Mouse (Mus musculus) limb, embryonic 10.5 days (tissue): Measurements from ENCODE around the gene 9430097D07Rik. TPM values are rescaled to one million over a fixed set of nuclear protein-coding genes. Genes with fewer than 3 reads are reported as not detected.

ENCODE experiments used
- DNase-seq: peaks from one replicate; pipeline ENCODE4 v3.0.0-alpha.2; 2017; ENCODE audit warnings: low spot score
- H3K27ac ChIP-seq: fragments of 300-500 bp; sonication (generic); 2 replicates; pipeline ENCODE4 v1.5.1; 2016; ENCODE audit warnings: mild to moderate bottlenecking
- H3K27me3 ChIP-seq: fragments of 300-500 bp; sonication (generic); 2 replicates; pipeline ENCODE4 v1.6.1; 2016; ENCODE audit warnings: low read depth, mild to moderate bottlenecking; ENCODE audit not compliant: poor library complexity, severe bottlenecking
- H3K36me3 ChIP-seq: fragments of 300-500 bp; sonication (generic); 2 replicates; pipeline ENCODE4 v1.6.1; 2016; ENCODE audit warnings: mild to moderate bottlenecking, moderate library complexity
- H3K4me1 ChIP-seq: fragments of 300-500 bp; sonication (generic); 2 replicates; pipeline ENCODE4 v1.6.1; 2016
- H3K4me3 ChIP-seq: fragments of 300-500 bp; sonication (generic); 2 replicates; pipeline ENCODE4 v1.5.1; 2016; ENCODE audit warnings: mild to moderate bottlenecking, moderate library complexity
- H3K9me3 ChIP-seq: fragments of 300-500 bp; sonication (generic); replicated peaks from 2 replicates; pipeline ENCODE4 v1.6.1; 2016; ENCODE audit warnings: mild to moderate bottlenecking
- WGBS: fragments of 180-500 bp; shearing (Covaris S2); methylation state at CpG from one replicate; pipeline ENCODE4 v1.1.7; 2016; 5-methylcytosine and 5-hydroxymethylcytosine counted together
- polyA plus RNA-seq: library from polyadenylated mRNA; unstranded; fragments of >200 nt; fragmentation: Nextera tagmentation; extraction: Ambion mirVana; gene quantifications from 2 replicates; pipeline ENCODE4 v1.2.1, GENCODE M21; 2016

Gene 9430097D07Rik
- polyA plus RNA-seq, 1 experiment from 2014 or later, result 0.24 TPM

- no peak for DNase-seq
- peaks cover 21% of the 10 kb centered on the region for H3K36me3 ChIP-seq
- 84% methylated on average over 11 of the region's 11 CpGs for WGBS
- H3K9me3 ChIP-seq, result no peaks in the 10 kb centered on the region
- H3K4me3 ChIP-seq, result no peak overlapping the region
- no peaks in the 10 kb centered on the region for H3K27me3 ChIP-seq
- H3K27ac ChIP-seq, result no peak overlapping the region
- H3K4me1 ChIP-seq, result peaks cover 24% of the 10 kb centered on the region
Observed at GRCm38 (mm10) chr2:32589213-32589795, 13.8 kb upstream of the 9430097D07Rik start.

GRCm38 (mm10) chr2:32587731-32588321 is 12.3 kb upstream of the 9430097D07Rik start:
- H3K36me3 ChIP-seq, result peaks cover 15% of the 10 kb centered on the region
- no peak for DNase-seq
- H3K4me3 ChIP-seq, result peak overlapping the region; percentile 69
- WGBS, result 21% methylated on average over 9 of the region's 9 CpGs
- no peaks in the 10 kb centered on the region for H3K9me3 ChIP-seq
- H3K27me3 ChIP-seq, result peaks cover 5% of the 10 kb centered on the region; the same call in 1 of the 2 replicates
- peaks cover 30% of the 10 kb centered on the region for H3K4me1 ChIP-seq
- peak overlapping the region; percentile 89 for H3K27ac ChIP-seq

- peak; percentile 97 for DNase-seq
- H3K4me1 ChIP-seq, result peaks cover 30% of the 10 kb centered on the region
- H3K36me3 ChIP-seq, result peaks cover 15% of the 10 kb centered on the region
- peak within 1 kb of the TSS; percentile 89 for H3K27ac ChIP-seq
- H3K9me3 ChIP-seq, result no peaks in the 10 kb centered on the region
- peaks cover 13% of the 10 kb centered on the region; the same call in 1 of the 2 replicates for H3K27me3 ChIP-seq
- under 1% methylated on average over 38 of the region's 38 CpGs for WGBS
- peak within 1 kb of the TSS; percentile 69 for H3K4me3 ChIP-seq
Observed at GRCm38 (mm10) chr2:32586871-32587351, 11.4 kb upstream of the 9430097D07Rik start, which contains the start of gene St6galnac4. TSS of gene St6galnac4 (plus strand) at chr2:32587095.

DNA sequence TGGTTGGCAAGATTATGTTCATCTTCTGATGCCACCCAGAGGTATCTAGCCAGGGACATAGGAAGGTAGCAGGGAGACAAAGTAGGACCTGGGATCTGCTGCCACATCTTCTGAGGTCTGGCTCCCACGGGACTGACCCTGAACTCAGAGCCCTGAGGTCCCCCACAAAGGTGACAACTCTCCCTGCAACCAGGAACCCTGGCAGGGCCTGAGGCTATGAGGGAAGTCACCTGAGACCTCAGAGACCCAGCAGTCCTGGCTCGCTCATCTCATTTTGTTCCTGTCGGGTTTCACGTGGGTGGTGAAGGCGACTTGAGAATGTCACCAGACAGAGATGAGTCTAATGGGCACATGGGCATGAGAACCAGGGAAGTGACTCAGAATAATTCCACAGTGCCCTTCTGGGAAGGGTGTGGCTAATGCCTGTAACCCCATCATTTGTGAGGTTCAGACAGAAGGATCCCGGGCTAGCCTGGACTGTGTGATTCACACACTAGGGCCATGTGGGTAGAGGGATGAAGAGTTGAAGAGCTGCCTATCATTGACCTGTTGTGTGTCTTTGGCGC is 9.7 kb upstream of the 9430097D07Rik start:
- no peak for DNase-seq
- peaks cover 30% of the 10 kb centered on the region for H3K4me1 ChIP-seq
- H3K36me3 ChIP-seq, result peaks cover 10% of the 10 kb centered on the region
- no peak overlapping the region for H3K27ac ChIP-seq
- H3K4me3 ChIP-seq, result no peak overlapping the region
- peaks cover 26% of the 10 kb centered on the region for H3K27me3 ChIP-seq
- WGBS, result 85% methylated on average over 7 of the region's 7 CpGs
- H3K9me3 ChIP-seq, result no peaks in the 10 kb centered on the region

- 15% methylated on average over 37 of the region's 37 CpGs for WGBS
- H3K27me3 ChIP-seq, result peaks cover 47% of the 10 kb centered on the region
- peak overlapping the region; percentile 46 for H3K4me3 ChIP-seq
- H3K4me1 ChIP-seq, result peaks cover 29% of the 10 kb centered on the region
- DNase-seq, result peak; percentile 84
- peak overlapping the region; percentile 69 for H3K27ac ChIP-seq
- no peaks in the 10 kb centered on the region for H3K36me3 ChIP-seq
- no peaks in the 10 kb centered on the region for H3K9me3 ChIP-seq
Observed at GRCm38 (mm10) chr2:32582830-32583799, 7.6 kb upstream of the 9430097D07Rik start.

DNA sequence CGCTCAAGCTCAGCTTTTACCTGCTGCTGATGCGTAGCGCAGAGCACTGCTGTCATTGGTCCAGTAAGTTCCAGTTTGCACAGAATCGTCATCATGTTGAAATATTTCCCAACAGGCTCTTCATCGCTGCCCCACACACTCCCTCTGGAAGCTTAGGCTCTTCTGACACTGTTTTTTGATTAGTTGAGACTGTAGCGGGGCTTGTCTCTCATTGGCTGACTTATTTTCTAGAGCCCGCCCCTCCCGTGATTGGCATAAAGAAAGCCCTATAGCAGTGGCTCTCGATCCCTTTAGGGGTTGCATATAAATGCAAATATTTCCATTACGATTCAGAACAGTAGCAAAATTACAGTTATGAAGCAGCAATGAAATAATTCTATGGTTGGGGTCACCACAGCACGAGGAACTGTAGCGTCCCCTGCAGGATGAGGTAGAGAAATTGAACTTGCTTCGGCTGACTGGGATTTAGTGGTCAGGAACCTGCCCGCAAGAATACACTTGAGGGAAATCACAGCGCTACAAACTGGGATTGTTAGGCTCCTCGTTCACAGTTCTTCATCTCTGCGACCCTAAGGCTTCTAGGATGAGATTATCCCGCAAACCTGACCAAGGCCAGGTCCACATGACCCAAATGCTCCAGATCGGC is 6.1 kb upstream of the 9430097D07Rik start:
- peak; percentile 50 for DNase-seq
- WGBS, result 36% methylated on average over 19 of the region's 19 CpGs
- no peaks in the 10 kb centered on the region for H3K9me3 ChIP-seq

GRCm38 (mm10) chr2:32578146-32579046 is 2.9 kb upstream of the 9430097D07Rik start:
- no peak overlapping the region for H3K27ac ChIP-seq
- DNase-seq, result no peak
- 42% methylated on average over 25 of the region's 30 CpGs for WGBS
- H3K27me3 ChIP-seq, result peaks cover 72% of the 10 kb centered on the region
- no peaks in the 10 kb centered on the region for H3K9me3 ChIP-seq
- peaks cover 28% of the 10 kb centered on the region for H3K4me1 ChIP-seq
- 0 out of 2 replicates have a peak overlapping the region, but pooled peaks have one; percentile 11 for H3K4me3 ChIP-seq
- peaks cover 3% of the 10 kb centered on the region for H3K36me3 ChIP-seq

More for the DNA sequence above, 6.1 kb upstream of the 9430097D07Rik start:
- no peak overlapping the region for H3K27ac ChIP-seq
- peaks cover 14% of the 10 kb centered on the region for H3K4me1 ChIP-seq
- H3K27me3 ChIP-seq, result peaks cover 63% of the 10 kb centered on the region
- peak overlapping the region; percentile 33 for H3K4me3 ChIP-seq
- no peaks in the 10 kb centered on the region for H3K36me3 ChIP-seq

DNA sequence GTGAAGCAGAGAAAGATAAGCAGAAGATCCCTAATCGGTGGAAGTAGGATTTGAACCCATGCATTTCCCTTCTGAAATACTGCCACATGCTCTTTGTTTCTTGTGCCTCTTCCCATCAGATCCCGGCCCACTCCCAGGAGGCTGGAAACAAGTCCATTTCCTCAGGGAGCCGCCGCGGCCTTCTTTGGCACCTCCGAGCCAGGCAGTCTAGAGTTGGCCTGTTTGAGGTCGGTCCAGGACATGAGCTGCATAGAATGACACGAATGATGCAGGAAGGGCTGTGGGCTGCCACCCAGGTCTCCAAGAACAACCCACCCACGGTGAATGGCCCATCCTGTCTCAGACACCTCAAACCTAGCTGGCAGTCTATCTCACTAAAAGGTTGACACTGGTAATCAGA is 1.0 kb upstream of the 9430097D07Rik start:
- H3K27ac ChIP-seq, result no peak overlapping the region
- H3K4me1 ChIP-seq, result peaks cover 33% of the 10 kb centered on the region
- 0 out of 2 replicates have a peak overlapping the region, but pooled peaks have one; percentile 68 for H3K4me3 ChIP-seq
- no peaks in the 10 kb centered on the region for H3K9me3 ChIP-seq
- no peak for DNase-seq
- 91% methylated on average over 9 of the region's 9 CpGs for WGBS
- peaks cover 16% of the 10 kb centered on the region for H3K36me3 ChIP-seq
- H3K27me3 ChIP-seq, result peaks cover 58% of the 10 kb centered on the region

- Histone ChIP-seq H3K36me3 (peaks cover 16% of the 10 kb centered on the region), H3K4me1 (peaks cover 40% of the 10 kb centered on the region), H3K27ac (peak overlapping the region; percentile 61), H3K4me3 (peak overlapping the region; percentile 68), H3K27me3 (peaks cover 44% of the 10 kb centered on the region), H3K9me3 (no peaks in the 10 kb centered on the region)
- 2% methylated on average over 26 of the region's 26 CpGs for WGBS
- DNase-seq, result peak; percentile 62
Observed at GRCm38 (mm10) chr2:32574901-32575585, 441 bp downstream of the 9430097D07Rik start.

DNA sequence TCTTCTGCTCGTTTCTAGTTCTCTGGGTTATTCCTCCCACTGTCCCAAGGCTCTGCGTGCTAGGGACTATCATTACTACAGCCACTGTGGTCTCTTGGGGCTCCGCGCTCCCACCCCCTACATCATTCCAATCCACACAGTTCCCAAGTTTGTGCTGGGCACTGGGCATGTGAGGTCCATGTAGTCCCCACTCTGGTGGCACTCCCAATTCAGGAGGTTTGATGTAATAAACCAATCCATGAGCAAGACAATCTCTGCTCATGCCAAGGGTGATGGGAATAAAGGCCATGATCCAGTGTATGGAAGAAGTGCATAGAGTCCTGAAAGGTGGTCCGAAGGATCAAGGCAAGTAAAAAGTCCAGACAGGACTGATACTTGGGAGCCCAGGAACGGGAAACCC is 987 bp downstream of the 9430097D07Rik start, which contains the start of gene Pip5kl1:
Gene Pip5kl1, plus strand, starts transcription at position 301 of the 400 bp plus-strand sequence.
- Histone ChIP-seq H3K27ac (peak within 1 kb of the TSS; percentile 61), H3K4me1 (peaks cover 40% of the 10 kb centered on the region), H3K9me3 (no peaks in the 10 kb centered on the region), H3K36me3 (peaks cover 16% of the 10 kb centered on the region), H3K27me3 (peaks cover 39% of the 10 kb centered on the region), H3K4me3 (peak within 1 kb of the TSS; percentile 68)
- 84% methylated on average over 6 of the region's 6 CpGs for WGBS
- no peak for DNase-seq

DNA sequence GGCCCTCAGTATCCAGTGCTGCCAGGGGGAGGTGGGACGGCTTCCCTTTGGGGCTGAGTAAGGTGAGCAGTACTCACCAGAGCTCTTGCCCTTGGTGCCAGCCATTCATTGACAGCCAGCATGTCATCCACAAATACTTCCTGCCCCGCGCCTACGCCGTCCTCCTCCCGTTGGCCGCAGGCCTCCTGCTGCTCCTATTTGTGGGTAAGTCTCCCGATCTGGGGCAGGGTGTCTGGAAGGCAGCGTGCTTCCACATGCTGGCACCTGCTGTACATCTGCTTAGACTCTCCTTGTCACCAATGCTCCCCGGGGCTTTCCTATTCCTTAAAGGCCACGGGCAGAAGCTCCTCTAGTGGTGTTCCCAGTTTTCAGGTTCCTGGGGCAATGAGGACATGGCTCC is 3.3 kb downstream of the 9430097D07Rik start:
- peak overlapping the region; percentile 67; the same call in 1 of the 2 replicates for H3K4me3 ChIP-seq
- 89% methylated on average over 11 of the region's 11 CpGs for WGBS

More for the DNA sequence above, 3.3 kb downstream of the 9430097D07Rik start:
- no peak overlapping the region for H3K27ac ChIP-seq
- DNase-seq, result no peak
- no peaks in the 10 kb centered on the region for H3K9me3 ChIP-seq
- peaks cover 34% of the 10 kb centered on the region for H3K4me1 ChIP-seq
- peaks cover 37% of the 10 kb centered on the region for H3K36me3 ChIP-seq
- peaks cover 16% of the 10 kb centered on the region for H3K27me3 ChIP-seq
